Mouse (Mus musculus) forebrain, embryonic 12.5 days (tissue): ENCODE results near the gene Nit2. TPM values are rescaled to one million over a fixed set of nuclear protein-coding genes. Genes with fewer than 3 reads are reported as not detected.
A peak's percentile ranks its signal among the peaks of the same experiment; 100 is the strongest.
"Not testable (repeated sequence)": the region's sequence is repeated elsewhere in the genome, so short reads cannot be mapped to it uniquely, and the experiment has no call there.

Experiments
- ATAC-seq: fragments of 200-750 bp; cut with Nextera tagmentation; 2 replicates; pipeline ENCODE4 v1.8.0; 2017; ENCODE audit warnings: moderate TSS enrichment; ENCODE audit not compliant: low FRiP score
- H3K27ac ChIP-seq: fragments of 300-500 bp; sonication (generic); 2 replicates; pipeline ENCODE4 v1.5.1; 2016; ENCODE audit warnings: mild to moderate bottlenecking
- H3K27me3 ChIP-seq: fragments of 300-500 bp; sonication (generic); 2 replicates; pipeline ENCODE4 v1.6.1; 2016; ENCODE audit warnings: mild to moderate bottlenecking
- H3K36me3 ChIP-seq: fragments of 300-500 bp; sonication (generic); replicated peaks from 2 replicates; pipeline ENCODE4 v1.6.1; 2016; ENCODE audit warnings: mild to moderate bottlenecking
- H3K4me1 ChIP-seq: fragments of 300-500 bp; sonication (generic); 2 replicates; pipeline ENCODE4 v1.6.1; 2016
- H3K4me2 ChIP-seq: fragments of 300-500 bp; sonication (generic); 2 replicates; pipeline ENCODE4 v1.6.1; 2016; ENCODE audit warnings: mild to moderate bottlenecking, moderate library complexity
- H3K4me3 ChIP-seq: fragments of 300-500 bp; sonication (generic); replicated peaks from 2 replicates; pipeline ENCODE4 v1.5.1; 2016; ENCODE audit warnings: mild to moderate bottlenecking
- H3K9ac ChIP-seq: fragments of 300-500 bp; sonication (generic); 2 replicates; pipeline ENCODE4 v1.6.1; 2016; ENCODE audit warnings: mild to moderate bottlenecking
- H3K9me3 ChIP-seq: fragments of 300-500 bp; sonication (generic); 2 replicates; pipeline ENCODE4 v1.6.1; 2016
- WGBS: fragments of 180-500 bp; shearing (Covaris S2); methylation state at CpG from one replicate; pipeline ENCODE4 v1.1.7; 2016; 5-methylcytosine and 5-hydroxymethylcytosine counted together
- polyA plus RNA-seq: library from polyadenylated mRNA; unstranded; fragments of >200 nt; fragmentation: Nextera tagmentation; extraction: Ambion mirVana; gene quantifications from 2 replicates; pipeline ENCODE4 v1.2.1, GENCODE M21; 2016

Gene Nit2
- polyA plus RNA-seq, 1 experiment from 2014 or later, result 48.2 TPM

GRCm38 (mm10) chr16:57177254-57177653 lies 10.1 kb upstream of the Nit2 start:
- Histone ChIP-seq H3K27ac (no peak overlapping the region), H3K36me3 (peaks cover 21% of the 10 kb centered on the region), H3K9ac (no peak overlapping the region), H3K9me3 (no peaks in the 10 kb centered on the region), H3K27me3 (no peaks in the 10 kb centered on the region), H3K4me2 (no peak overlapping the region), H3K4me1 (no peaks in the 10 kb centered on the region), H3K4me3 (no peak overlapping the region)
- no peak for ATAC-seq
- 59% methylated on average over 2 of the region's 2 CpGs for WGBS

- Histone ChIP-seq H3K4me3 (no peak overlapping the region), H3K4me1 (no peaks in the 10 kb centered on the region), H3K4me2 (no peak overlapping the region), H3K36me3 (peaks cover 14% of the 10 kb centered on the region), H3K27me3 (no peaks in the 10 kb centered on the region), H3K27ac (no peak overlapping the region), H3K9ac (no peak overlapping the region), H3K9me3 (no peaks in the 10 kb centered on the region)
- WGBS, result 82% methylated on average over 7 of the region's 7 CpGs
- no peak for ATAC-seq
These were observed 9.1 kb upstream of the Nit2 start for GRCm38 (mm10) chr16:57176276-57176675.

GRCm38 (mm10) chr16:57175751-57176150 lies 8.6 kb upstream of the Nit2 start:
- ATAC-seq, result no peak
- no peak overlapping the region for H3K9ac ChIP-seq
- no peaks in the 10 kb centered on the region for H3K9me3 ChIP-seq
- H3K4me1 ChIP-seq, result no peaks in the 10 kb centered on the region
- peaks cover 16% of the 10 kb centered on the region for H3K36me3 ChIP-seq
- no peaks in the 10 kb centered on the region for H3K27me3 ChIP-seq
- WGBS, result 59% methylated on average over 2 of the region's 2 CpGs
- H3K27ac ChIP-seq, result no peak overlapping the region
- H3K4me2 ChIP-seq, result no peak overlapping the region
- H3K4me3 ChIP-seq, result no peak overlapping the region

- not testable (repeated sequence) for H3K9ac ChIP-seq, H3K9me3 ChIP-seq, H3K27ac ChIP-seq, ATAC-seq, H3K27me3 ChIP-seq, H3K4me1 ChIP-seq, H3K4me3 ChIP-seq, H3K4me2 ChIP-seq
- H3K36me3 ChIP-seq, result peaks cover 13% of the 10 kb centered on the region
These were observed 7.3 kb upstream of the Nit2 start for GRCm38 (mm10) chr16:57174480-57174879.

- Histone ChIP-seq H3K27me3 (no peaks in the 10 kb centered on the region), H3K36me3 (peaks cover 10% of the 10 kb centered on the region), H3K27ac (no peak overlapping the region), H3K4me1 (peaks cover 8% of the 10 kb centered on the region), H3K4me2 (no peak overlapping the region), H3K9me3 (no peaks in the 10 kb centered on the region), H3K4me3 (no peak overlapping the region), H3K9ac (no peak overlapping the region)
- no peak for ATAC-seq
- WGBS, result 90% methylated on average over 6 of the region's 6 CpGs
These were observed 4.4 kb upstream of the Nit2 start for GRCm38 (mm10) chr16:57171570-57171969.

- H3K27ac ChIP-seq, result no peak overlapping the region
- no peak overlapping the region for H3K9ac ChIP-seq
- 88% methylated on average over 8 of the region's 8 CpGs for WGBS
- ATAC-seq, result no peak
- H3K4me1 ChIP-seq, result peaks cover 10% of the 10 kb centered on the region
- peaks cover 10% of the 10 kb centered on the region for H3K36me3 ChIP-seq
- H3K9me3 ChIP-seq, result no peaks in the 10 kb centered on the region
- H3K27me3 ChIP-seq, result no peaks in the 10 kb centered on the region
- no peak overlapping the region for H3K4me2 ChIP-seq
- H3K4me3 ChIP-seq, result no peak overlapping the region
These were observed 4.0 kb upstream of the Nit2 start for GRCm38 (mm10) chr16:57171161-57171560.

GRCm38 (mm10) chr16:57168236-57168635 lies 1.1 kb upstream of the Nit2 start:
- Histone ChIP-seq H3K4me3 (no peak overlapping the region), H3K9me3 (no peaks in the 10 kb centered on the region), H3K27ac (no peak overlapping the region), H3K9ac (no peak overlapping the region), H3K4me1 (peaks cover 10% of the 10 kb centered on the region), H3K27me3 (no peaks in the 10 kb centered on the region), H3K36me3 (peaks cover 13% of the 10 kb centered on the region), H3K4me2 (no peak overlapping the region)
- WGBS, result 59% methylated on average over 4 of the region's 4 CpGs
- no peak for ATAC-seq

GRCm38 (mm10) chr16:57167514-57167912 lies 372 bp upstream of the Nit2 start:
- H3K27me3 ChIP-seq, result no peaks in the 10 kb centered on the region
- WGBS, result 34% methylated on average over 5 of the region's 5 CpGs
- peaks cover 10% of the 10 kb centered on the region for H3K4me1 ChIP-seq
- peak overlapping the region; percentile 79; the same call in 1 of the 2 replicates for H3K9ac ChIP-seq
- no peaks in the 10 kb centered on the region for H3K9me3 ChIP-seq
- peak overlapping the region; percentile 74 for H3K4me2 ChIP-seq
- H3K27ac ChIP-seq, result no peak overlapping the region
- H3K36me3 ChIP-seq, result peaks cover 14% of the 10 kb centered on the region
- H3K4me3 ChIP-seq, result peak overlapping the region; percentile 77
- peak; percentile 56 for ATAC-seq

GRCm38 (mm10) chr16:57166086-57166485 lies 1.1 kb downstream of the Nit2 start:
- WGBS, result 89% methylated on average over 6 of the region's 6 CpGs
- Histone ChIP-seq H3K4me3 (no peak overlapping the region), H3K36me3 (peaks cover 12% of the 10 kb centered on the region), H3K9ac (no peak overlapping the region), H3K27me3 (no peaks in the 10 kb centered on the region), H3K9me3 (no peaks in the 10 kb centered on the region), H3K27ac (no peak overlapping the region), H3K4me2 (peak overlapping the region; percentile 74; the same call in 1 of the 2 replicates), H3K4me1 (peaks cover 10% of the 10 kb centered on the region)
- ATAC-seq, result no peak

- Histone ChIP-seq H3K4me1 (peaks cover 10% of the 10 kb centered on the region), H3K36me3 (peaks cover 14% of the 10 kb centered on the region), H3K4me3 (no peak overlapping the region), H3K27me3 (no peaks in the 10 kb centered on the region), H3K9me3 (no peaks in the 10 kb centered on the region), H3K27ac (no peak overlapping the region), H3K9ac (no peak overlapping the region), H3K4me2 (no peak overlapping the region)
- WGBS, result 96% methylated on average over 5 of the region's 5 CpGs
- no peak for ATAC-seq
These were observed 2.0 kb downstream of the Nit2 start for GRCm38 (mm10) chr16:57165157-57165556.

- H3K9me3 ChIP-seq, result no peaks in the 10 kb centered on the region
- H3K27me3 ChIP-seq, result no peaks in the 10 kb centered on the region
- peaks cover 20% of the 10 kb centered on the region for H3K36me3 ChIP-seq
- no peak for ATAC-seq
- H3K4me2 ChIP-seq, result no peak overlapping the region
- H3K4me1 ChIP-seq, result peaks cover 10% of the 10 kb centered on the region
- H3K27ac ChIP-seq, result no peak overlapping the region
- no peak overlapping the region for H3K4me3 ChIP-seq
- H3K9ac ChIP-seq, result no peak overlapping the region
- WGBS, result 93% methylated on average over 1 of the region's 1 CpGs
These were observed 3.4 kb downstream of the Nit2 start for GRCm38 (mm10) chr16:57163694-57164093.

GRCm38 (mm10) chr16:57162841-57163240 lies 4.3 kb downstream of the Nit2 start:
- no peak overlapping the region for H3K4me3 ChIP-seq
- 91% methylated on average over 5 of the region's 5 CpGs for WGBS
- no peak overlapping the region for H3K27ac ChIP-seq
- peaks cover 26% of the 10 kb centered on the region for H3K36me3 ChIP-seq
- no peak overlapping the region for H3K9ac ChIP-seq
- H3K9me3 ChIP-seq, result no peaks in the 10 kb centered on the region
- H3K27me3 ChIP-seq, result no peaks in the 10 kb centered on the region
- no peak overlapping the region for H3K4me2 ChIP-seq
- peaks cover 7% of the 10 kb centered on the region for H3K4me1 ChIP-seq
- ATAC-seq, result no peak

GRCm38 (mm10) chr16:57159835-57160234 lies 7.3 kb downstream of the Nit2 start:
- no peaks in the 10 kb centered on the region for H3K4me1 ChIP-seq
- no peaks in the 10 kb centered on the region for H3K27me3 ChIP-seq
- 70% methylated on average over 7 of the region's 7 CpGs for WGBS
- no peaks in the 10 kb centered on the region for H3K9me3 ChIP-seq
- peaks cover 47% of the 10 kb centered on the region for H3K36me3 ChIP-seq
- no peak overlapping the region for H3K27ac ChIP-seq
- H3K4me2 ChIP-seq, result no peak overlapping the region
- no peak overlapping the region for H3K4me3 ChIP-seq
- no peak overlapping the region for H3K9ac ChIP-seq
- ATAC-seq, result no peak
